Mouse (Mus musculus): ENCODE measurements around the gene Slc9b2.

- TF ChIP-seq POLR2A (IDR thresholded peaks at IDR 0.05; ENCODE audit: insufficient read depth, low read length), result no peak
- TF ChIP-seq CTCF (IDR thresholded peaks at IDR 0.05; ENCODE audit: low read depth, low read length), result peak; percentile 14
- no peak for TF ChIP-seq EP300 (IDR thresholded peaks at IDR 0.05; ENCODE audit: insufficient read depth, low read depth, low read length)
Measured at GRCm38 (mm10) chr3:135290249-135290894, 17.1 kb upstream of the Slc9b2 start.
